Mouse (Mus musculus): ENCODE data around the gene Gm49369. TPM values are rescaled to one million over a fixed set of nuclear protein-coding genes. Genes with fewer than 3 reads are reported as not detected.
"Not testable (repeated sequence)": the region's sequence is repeated elsewhere in the genome, so short reads cannot be mapped to it uniquely, and the experiment has no call there.

Gene Gm49369
- total and polyA plus RNA-seq, 2 experiments, result 0.38 to 126 TPM

DNA sequence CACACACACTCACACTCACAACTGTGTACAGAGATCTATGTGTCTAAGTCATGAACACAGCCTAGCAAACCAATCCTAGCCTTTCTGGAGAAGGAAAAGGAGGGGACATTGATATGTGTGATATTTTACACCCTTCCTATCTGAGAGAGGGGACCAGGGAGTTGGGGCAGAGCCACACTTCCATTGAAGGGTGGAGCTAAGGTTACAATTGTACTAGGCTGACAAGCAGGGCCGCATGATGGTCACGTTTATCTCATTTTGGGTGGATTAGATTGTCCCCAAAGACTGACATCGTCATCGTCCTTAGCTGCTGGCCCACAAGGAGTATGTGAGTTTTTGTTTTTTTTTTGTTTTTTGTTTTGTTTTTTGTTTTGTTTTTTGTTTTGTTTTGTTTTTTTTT lies 51.2 kb downstream of the Gm49369 start:
- Histone ChIP-seq H3K27ac (replicated peaks; ENCODE audit: insufficient read depth, low read depth, low read length) (no peak overlapping the region), H3K9ac (ENCODE audit: low read depth, low read length) (no peak overlapping the region)
- 90% methylated on average over 4 of the region's 4 CpGs for WGBS

DNA sequence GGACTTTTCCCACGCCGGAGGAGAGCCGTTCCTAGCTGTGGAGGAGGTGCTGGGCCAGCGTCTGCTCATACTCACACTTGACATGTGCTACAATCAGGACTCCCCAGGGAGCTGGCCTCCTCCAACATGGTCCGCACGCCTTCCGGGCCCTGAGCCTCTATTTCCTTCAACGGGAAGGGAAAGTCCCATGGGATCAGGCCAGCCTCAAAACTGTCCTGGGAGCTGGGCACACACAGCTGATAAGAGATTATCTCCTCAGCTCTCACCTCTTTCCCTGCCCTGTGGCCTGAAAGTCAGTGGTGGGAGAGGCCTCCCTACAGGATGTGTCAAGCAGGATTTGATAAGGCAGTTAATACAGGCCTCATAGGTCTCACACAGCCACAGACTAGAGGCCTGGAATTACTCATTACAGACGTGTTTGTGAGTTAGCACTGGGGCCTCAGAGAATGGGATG lies 52.2 kb downstream of the Gm49369 start:
- no peak overlapping the region for H3K9ac ChIP-seq (ENCODE audit: low read depth, low read length)
- H3K4me1 ChIP-seq (ENCODE audit: control insufficient read depth, insufficient read depth, low read length), result no peaks in the 10 kb centered on the region
- H3K27ac ChIP-seq (replicated peaks; ENCODE audit: insufficient read depth, low read depth, low read length), result no peak overlapping the region
- no peaks in the 10 kb centered on the region for H3K79me2 ChIP-seq (ENCODE audit: control insufficient read depth, insufficient read depth, low read length)
- no peak overlapping the region for H3K4me3 ChIP-seq (ENCODE audit: insufficient read depth, low read depth, low read length)
- H3K27me3 ChIP-seq (ENCODE audit: control insufficient read depth, insufficient read depth, low read length), result no peaks in the 10 kb centered on the region
- DNase-seq (ENCODE audit: extremely low read depth, low read depth, low spot score), result peak; percentile 14
- TF ChIP-seq POLR2A (IDR thresholded peaks at IDR 0.05; ENCODE audit: extremely low read depth, insufficient read depth, low read length) (no peak), CTCF (IDR thresholded peaks at IDR 0.05; ENCODE audit: low read depth, low read length) (no peak)
- WGBS, result 56% methylated on average over 9 of the region's 9 CpGs
- H3K36me3 ChIP-seq (ENCODE audit: control insufficient read depth, insufficient read depth, low read length), result no peaks in the 10 kb centered on the region

More for the DNA sequence above, 51.2 kb downstream of the Gm49369 start:
- Histone ChIP-seq H3K4me1 (ENCODE audit: control insufficient read depth, insufficient read depth, low read length) (no peaks in the 10 kb centered on the region), H3K4me3 (ENCODE audit: insufficient read depth, low read depth, low read length) (no peak overlapping the region), H3K79me2 (ENCODE audit: control insufficient read depth, insufficient read depth, low read length) (no peaks in the 10 kb centered on the region), H3K36me3 (ENCODE audit: control insufficient read depth, insufficient read depth, low read length) (no peaks in the 10 kb centered on the region), H3K27me3 (ENCODE audit: control insufficient read depth, insufficient read depth, low read length) (no peaks in the 10 kb centered on the region)
- TF ChIP-seq CTCF (IDR thresholded peaks at IDR 0.05; ENCODE audit: low read depth, low read length), result no peak
- no peak for TF ChIP-seq POLR2A (IDR thresholded peaks at IDR 0.05; ENCODE audit: extremely low read depth, insufficient read depth, low read length)
- DNase-seq (ENCODE audit: extremely low read depth, low read depth, low spot score), result no peak

DNA sequence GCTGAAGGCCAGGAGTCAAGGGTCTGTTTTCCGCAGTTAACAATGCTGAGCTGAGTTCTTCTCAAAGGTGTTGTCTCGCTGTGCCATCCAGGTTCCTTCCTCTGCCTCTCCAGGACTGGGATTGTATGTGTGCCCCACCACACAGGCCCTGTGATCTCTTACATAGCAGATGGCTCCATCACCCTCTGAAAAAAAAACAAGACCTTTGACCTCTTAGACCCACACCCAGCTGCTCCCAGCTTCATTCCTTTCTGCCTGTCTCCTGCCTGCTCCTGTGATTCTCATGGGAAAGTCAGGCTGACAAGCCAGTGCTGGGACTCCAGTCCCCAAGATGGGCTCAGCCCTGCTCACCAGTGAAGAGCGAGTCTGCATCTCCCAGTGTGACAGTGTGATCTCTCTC lies 54.0 kb downstream of the Gm49369 start:
- H3K9ac ChIP-seq (ENCODE audit: low read depth, low read length), result no peak overlapping the region
- 70% methylated on average over 3 of the region's 3 CpGs for WGBS

DNA sequence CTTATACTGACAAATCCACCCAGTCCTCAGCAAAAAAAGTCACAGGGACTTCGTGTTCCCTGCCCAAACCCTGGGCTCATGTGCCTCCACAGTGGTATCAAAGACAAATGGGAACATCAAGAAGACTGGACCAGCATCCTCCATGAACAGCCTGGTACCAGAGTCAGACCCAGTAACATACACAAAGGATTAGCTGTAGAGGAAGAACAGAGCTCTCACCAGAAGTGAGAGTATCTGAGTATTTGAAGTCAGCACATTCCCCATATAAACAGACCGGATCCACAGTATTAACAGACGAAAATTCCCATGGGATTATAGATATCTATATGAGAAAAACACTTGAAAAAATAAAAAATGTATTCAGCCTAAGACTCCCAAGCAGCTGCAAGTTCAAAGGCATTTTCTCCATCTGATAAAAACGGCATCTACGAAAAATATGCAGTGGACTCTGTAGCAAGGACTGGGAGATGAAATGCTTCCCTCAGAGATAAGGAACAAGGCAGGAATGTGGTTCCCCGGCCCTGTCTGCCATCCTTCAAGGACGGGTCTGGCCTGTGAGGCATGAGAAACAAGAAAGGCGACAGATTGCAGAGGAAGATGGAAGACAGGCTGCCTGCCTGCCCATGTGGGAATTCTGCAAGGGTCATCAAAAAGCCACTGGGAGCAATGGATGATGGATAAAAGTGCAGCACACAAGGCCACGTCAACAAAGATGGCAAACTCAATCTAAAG lies 55.6 kb downstream of the Gm49369 start:
- H3K4me3 ChIP-seq (ENCODE audit: insufficient read depth, low read depth, low read length), result no peak overlapping the region
- no peak overlapping the region for H3K27ac ChIP-seq (replicated peaks; ENCODE audit: insufficient read depth, low read depth, low read length)
- WGBS, result 59% methylated on average over 9 of the region's 9 CpGs
- TF ChIP-seq POLR2A (IDR thresholded peaks at IDR 0.05; ENCODE audit: extremely low read depth, insufficient read depth, low read length) (no peak), CTCF (IDR thresholded peaks at IDR 0.05; ENCODE audit: low read depth, low read length) (no peak)
- H3K9ac ChIP-seq (ENCODE audit: low read depth, low read length), result no peak overlapping the region
- H3K79me2 ChIP-seq (ENCODE audit: control insufficient read depth, insufficient read depth, low read length), result no peaks in the 10 kb centered on the region
- DNase-seq (ENCODE audit: extremely low read depth, low read depth, low spot score), result no peak
- no peaks in the 10 kb centered on the region for H3K36me3 ChIP-seq (ENCODE audit: control insufficient read depth, insufficient read depth, low read length)
- H3K4me1 ChIP-seq (ENCODE audit: control insufficient read depth, insufficient read depth, low read length), result no peaks in the 10 kb centered on the region
- H3K27me3 ChIP-seq (ENCODE audit: control insufficient read depth, insufficient read depth, low read length), result no peaks in the 10 kb centered on the region

More for the DNA sequence above, 54.0 kb downstream of the Gm49369 start:
- TF ChIP-seq CTCF (IDR thresholded peaks at IDR 0.05; ENCODE audit: low read depth, low read length) (no peak), POLR2A (IDR thresholded peaks at IDR 0.05; ENCODE audit: extremely low read depth, insufficient read depth, low read length) (no peak)
- Histone ChIP-seq H3K4me1 (ENCODE audit: control insufficient read depth, insufficient read depth, low read length) (no peaks in the 10 kb centered on the region), H3K27me3 (ENCODE audit: control insufficient read depth, insufficient read depth, low read length) (no peaks in the 10 kb centered on the region), H3K79me2 (ENCODE audit: control insufficient read depth, insufficient read depth, low read length) (no peaks in the 10 kb centered on the region), H3K4me3 (ENCODE audit: insufficient read depth, low read depth, low read length) (no peak overlapping the region), H3K36me3 (ENCODE audit: control insufficient read depth, insufficient read depth, low read length) (no peaks in the 10 kb centered on the region), H3K27ac (replicated peaks; ENCODE audit: insufficient read depth, low read depth, low read length) (no peak overlapping the region)
- DNase-seq (ENCODE audit: extremely low read depth, low read depth, low spot score), result no peak

DNA sequence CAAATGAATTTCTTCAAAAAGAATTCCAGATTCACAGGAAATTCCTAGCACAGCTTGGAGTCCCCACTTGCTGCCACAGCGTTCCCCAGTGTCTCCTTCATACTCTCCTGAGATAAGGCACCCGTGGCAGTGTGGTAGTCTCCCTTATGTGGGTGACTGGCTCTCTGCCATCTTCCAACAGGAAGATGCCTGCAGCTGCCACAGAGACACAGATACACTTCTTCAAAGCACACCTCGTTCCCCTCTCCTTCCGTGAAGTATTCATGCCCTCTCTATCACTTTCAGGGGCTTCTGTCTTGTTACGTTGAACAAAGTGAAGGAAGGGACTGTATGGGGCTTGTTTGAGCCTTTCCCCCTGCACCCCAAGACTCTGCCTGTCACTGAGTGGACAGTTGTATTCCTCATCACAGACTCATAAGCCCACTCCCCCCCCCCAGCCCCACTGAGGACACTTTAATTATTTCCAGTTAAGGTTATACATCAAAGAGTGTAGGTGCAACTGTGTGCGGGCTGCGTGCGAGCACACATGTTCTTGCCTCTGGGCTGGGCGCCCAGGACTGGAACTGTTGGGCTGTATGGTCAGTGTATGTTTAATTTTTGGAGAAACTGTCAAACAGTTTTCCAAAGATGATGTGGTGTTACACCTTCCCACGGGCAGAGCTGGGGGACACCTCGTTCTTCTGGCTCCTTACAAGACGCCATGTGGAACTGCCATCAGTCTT lies 58.9 kb downstream of the Gm49369 start:
- no peaks in the 10 kb centered on the region for H3K4me1 ChIP-seq (ENCODE audit: control insufficient read depth, insufficient read depth, low read length)
- no peaks in the 10 kb centered on the region for H3K27me3 ChIP-seq (ENCODE audit: control insufficient read depth, insufficient read depth, low read length)
- no peak overlapping the region for H3K9ac ChIP-seq (ENCODE audit: low read depth, low read length)
- H3K4me3 ChIP-seq (ENCODE audit: insufficient read depth, low read depth, low read length), result no peak overlapping the region
- H3K36me3 ChIP-seq (ENCODE audit: control insufficient read depth, insufficient read depth, low read length), result no peaks in the 10 kb centered on the region
- no peak for DNase-seq (ENCODE audit: extremely low read depth, low read depth, low spot score)
- no peak for TF ChIP-seq POLR2A (IDR thresholded peaks at IDR 0.05; ENCODE audit: extremely low read depth, insufficient read depth, low read length)
- no peak for TF ChIP-seq CTCF (IDR thresholded peaks at IDR 0.05; ENCODE audit: low read depth, low read length)
- no peaks in the 10 kb centered on the region for H3K79me2 ChIP-seq (ENCODE audit: control insufficient read depth, insufficient read depth, low read length)
- WGBS, result 89% methylated on average over 12 of the region's 12 CpGs
- no peak overlapping the region for H3K27ac ChIP-seq (replicated peaks; ENCODE audit: insufficient read depth, low read depth, low read length)

DNA sequence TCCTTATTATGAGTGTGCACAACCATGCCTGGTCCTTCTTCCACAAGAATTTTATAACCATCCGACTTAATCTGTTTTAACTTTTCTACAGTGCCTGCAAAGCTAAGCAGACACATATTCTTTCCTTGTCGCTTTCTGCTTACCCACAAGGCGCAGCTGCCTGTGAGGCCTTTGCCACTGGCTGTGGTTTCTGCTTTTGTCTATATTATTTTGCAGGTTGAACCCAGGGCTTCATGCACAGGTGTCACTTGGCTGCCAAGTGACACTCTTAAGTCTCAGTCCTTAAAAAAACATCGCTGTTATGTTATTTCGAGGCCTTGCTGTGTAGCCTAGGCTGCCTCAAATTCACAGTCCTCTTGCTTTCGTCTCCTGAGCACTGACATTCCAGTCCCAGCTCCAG lies 59.8 kb downstream of the Gm49369 start:
- Histone ChIP-seq H3K4me1 (ENCODE audit: control insufficient read depth, insufficient read depth, low read length) (no peaks in the 10 kb centered on the region), H3K9ac (ENCODE audit: low read depth, low read length) (no peak overlapping the region), H3K27ac (replicated peaks; ENCODE audit: insufficient read depth, low read depth, low read length) (no peak overlapping the region), H3K27me3 (ENCODE audit: control insufficient read depth, insufficient read depth, low read length) (no peaks in the 10 kb centered on the region), H3K36me3 (ENCODE audit: control insufficient read depth, insufficient read depth, low read length) (no peaks in the 10 kb centered on the region), H3K4me3 (ENCODE audit: insufficient read depth, low read depth, low read length) (no peak overlapping the region), H3K79me2 (ENCODE audit: control insufficient read depth, insufficient read depth, low read length) (no peaks in the 10 kb centered on the region)
- 90% methylated on average over 6 of the region's 6 CpGs for WGBS
- DNase-seq (ENCODE audit: extremely low read depth, low read depth, low spot score), result no peak
- TF ChIP-seq POLR2A (IDR thresholded peaks at IDR 0.05; ENCODE audit: extremely low read depth, insufficient read depth, low read length) (no peak), CTCF (IDR thresholded peaks at IDR 0.05; ENCODE audit: low read depth, low read length) (no peak)

DNA sequence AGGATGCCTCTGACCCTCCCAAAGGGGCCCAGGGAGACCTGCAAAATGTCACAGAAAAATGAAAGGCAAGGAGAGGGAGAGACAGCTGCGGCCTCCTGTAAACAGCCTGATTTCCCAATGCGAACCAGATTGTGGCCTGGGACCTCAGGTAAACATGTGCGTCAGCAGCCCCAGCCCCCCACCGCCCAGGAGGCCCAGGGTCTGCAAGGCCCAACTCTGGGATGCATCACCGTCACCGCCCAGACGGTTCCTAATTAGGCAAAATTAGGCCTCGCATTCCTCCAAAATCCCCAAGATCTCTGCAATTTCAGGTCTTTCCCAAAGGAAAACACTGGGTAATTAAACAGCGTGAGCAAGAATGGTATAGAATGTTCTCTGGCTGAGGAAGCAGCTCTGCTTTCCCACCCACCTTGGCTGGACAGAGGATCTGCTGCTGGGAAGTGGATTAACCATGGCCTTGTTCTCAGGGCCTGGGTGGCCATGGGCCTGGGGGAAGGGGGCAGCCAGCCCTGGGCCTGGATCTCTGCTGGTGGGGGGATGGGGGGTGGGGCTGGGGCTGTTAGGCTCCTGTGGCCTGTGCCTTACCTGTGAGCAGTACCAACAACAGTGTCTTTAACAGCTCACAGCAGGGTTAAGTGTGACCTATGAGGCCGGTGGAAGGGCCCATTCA lies 60.7 kb downstream of the Gm49369 start:
- 91% methylated on average over 6 of the region's 10 CpGs for WGBS

More for the DNA sequence above, 60.7 kb downstream of the Gm49369 start:
- H3K4me3 ChIP-seq (ENCODE audit: insufficient read depth, low read depth, low read length); DNase-seq (ENCODE audit: extremely low read depth, low read depth, low spot score); H3K79me2 ChIP-seq (ENCODE audit: control insufficient read depth, insufficient read depth, low read length); H3K36me3 ChIP-seq (ENCODE audit: control insufficient read depth, insufficient read depth, low read length); H3K9ac ChIP-seq (ENCODE audit: low read depth, low read length); H3K27me3 ChIP-seq (ENCODE audit: control insufficient read depth, insufficient read depth, low read length); H3K27ac ChIP-seq (replicated peaks; ENCODE audit: insufficient read depth, low read depth, low read length); H3K4me1 ChIP-seq (ENCODE audit: control insufficient read depth, insufficient read depth, low read length): not testable (repeated sequence)
